20 mouse cellular contexts compared by ENCODE assay signal in genomic region chr10:52039392-52039791, GRCm38 (mm10). TPM values are rescaled to one million over a fixed set of nuclear protein-coding genes. Genes with fewer than 3 reads are reported as not detected.
"Had no signal": no experiment of that assay in that cellular context is flagged by ENCODE, and none has a peak within 500 bp of the region (broad histone marks: within the 10 kb centered on the region; RNA-seq: fewer than 3 reads in every experiment).

No protein-coding gene starts in this region.

- DNase-seq: lung, adult 18-20 months; lung, embryonic 14.5 days; lung, postnatal 10 days; lung, postnatal 4 days; midbrain, embryonic 14.5 days; right cerebral cortex, postnatal 14 days; thymus, postnatal 14 days; thymus, postnatal 36 days had no signal

- H3K9ac ChIP-seq: liver, embryonic 15.5 days; lung, embryonic 14.5 days; midbrain, embryonic 12.5 days; neural tube, embryonic 12.5 days; stomach, embryonic 15.5 days had no signal

- H3K4me1 ChIP-seq: liver, embryonic 15.5 days; midbrain, embryonic 10.5 days; midbrain, embryonic 12.5 days; neural tube, embryonic 12.5 days; stomach, embryonic 15.5 days had no signal

- H3K27me3 ChIP-seq: liver, embryonic 15.5 days; midbrain, embryonic 12.5 days; neural tube, embryonic 12.5 days; stomach, embryonic 15.5 days had no signal

- H3K27ac ChIP-seq: liver, embryonic 15.5 days; midbrain, embryonic 10.5 days; midbrain, embryonic 12.5 days; neural tube, embryonic 12.5 days; stomach, embryonic 15.5 days; stomach, postnatal 0 days had no signal

- H3K4me3 ChIP-seq: liver, embryonic 15.5 days; midbrain, embryonic 10.5 days; midbrain, embryonic 12.5 days; neural tube, embryonic 12.5 days; stomach, embryonic 15.5 days had no signal

- ATAC-seq: midbrain, embryonic 16.5 days had no signal

- H3K9me3 ChIP-seq: liver, embryonic 15.5 days; midbrain, embryonic 10.5 days; midbrain, embryonic 12.5 days; neural tube, embryonic 12.5 days; stomach, embryonic 15.5 days had no signal

- H3K36me3 ChIP-seq: liver, embryonic 15.5 days; midbrain, embryonic 10.5 days; midbrain, embryonic 12.5 days; neural tube, embryonic 12.5 days; stomach, embryonic 15.5 days had no signal

- H3K4me2 ChIP-seq: liver, embryonic 15.5 days; lung, embryonic 14.5 days; midbrain, embryonic 12.5 days; neural tube, embryonic 12.5 days; stomach, embryonic 15.5 days had no signal

RNA-seq across cellular contexts. Expression of gene Vgll2, which starts 17.1 kb away (rescaled TPM):
- total RNA-seq: megakaryocyte, adult 5-6 weeks; megakaryocyte-erythroid progenitor cell, adult 5-6 weeks; neutrophil, adult 5-6 weeks had no signal
- polyA plus RNA-seq: lung, embryonic 14.5 days; midbrain, embryonic 14.5 days; spleen, adult 2 months; testis, adult 2 months had no signal
